Mouse (Mus musculus) G1E-ER4 (cell line): Measurements from ENCODE around the gene Tlr12. TPM values are rescaled to one million over a fixed set of nuclear protein-coding genes. Genes with fewer than 3 reads are reported as not detected.

Source experiments
- GATA1 ChIP-seq: IDR thresholded peaks from one replicate; pipeline ENCODE4 v1.8.0; 2012; ENCODE audit warnings: low read length, inconsistent platforms
- polyA plus RNA-seq: library from polyadenylated mRNA; stranded (reverse); fragments of >175 nt; gene quantifications from 2 replicates; pipeline ENCODE4 v1.2.3, GENCODE M21; 2012

Gene Tlr12
- polyA plus RNA-seq, 1 experiment = not detected

DNA sequence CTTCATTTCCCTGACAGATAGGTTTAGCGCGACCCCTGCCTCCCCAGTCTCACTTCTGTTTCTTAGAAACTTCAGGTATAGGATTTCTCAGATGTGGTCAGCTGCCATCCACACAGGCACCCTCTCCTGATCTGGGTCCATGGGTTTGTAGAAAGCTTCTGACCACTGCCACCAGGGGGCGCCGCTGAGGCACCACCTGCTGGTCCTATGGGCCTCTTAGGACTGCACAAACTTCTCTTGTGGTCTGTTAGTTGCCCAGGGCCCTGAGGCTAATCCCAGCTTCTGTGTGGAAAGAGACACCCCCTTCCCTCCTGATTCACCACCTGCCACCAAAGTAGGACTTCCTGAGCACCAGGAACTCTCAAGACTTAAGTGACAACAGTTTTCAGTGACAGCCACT lies 39.2 kb downstream of the Tlr12 start:
- no peak for TF ChIP-seq GATA1

DNA sequence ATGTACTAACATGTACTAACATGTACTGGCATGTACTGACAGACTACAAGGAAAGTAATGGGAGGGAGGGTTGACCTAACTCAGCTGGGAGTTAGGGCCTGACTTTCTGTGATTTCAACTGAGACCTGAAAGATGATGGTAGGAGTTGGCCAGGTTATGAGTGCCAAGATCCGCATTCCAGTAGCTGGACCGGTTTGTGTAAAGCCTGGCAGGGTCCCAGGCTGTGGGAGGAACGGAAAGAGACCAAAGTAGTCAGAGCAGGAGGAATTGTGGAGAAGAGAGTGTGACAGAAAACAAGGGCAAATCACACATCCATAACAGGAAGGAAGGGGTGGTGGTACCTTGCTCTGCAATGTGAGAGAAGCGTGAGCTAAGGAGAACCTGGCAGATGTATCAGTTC lies 42.6 kb downstream of the Tlr12 start:
- no peak for TF ChIP-seq GATA1

Other genes with a start within 250 kb of the Tlr12 start
- 2.4 and 2.9 TPM in 2 replicates for gene Zscan20, start 8.5 kb downstream of the Tlr12 start, polyA plus RNA-seq
- 115 and 128 TPM in 2 replicates for gene Phc2, start 36.1 kb upstream of the Tlr12 start, polyA plus RNA-seq
- not detected in 2 replicates for gene A3galt2, start 136.7 kb upstream of the Tlr12 start, polyA plus RNA-seq
- not detected in 2 replicates for gene Zfp362, start 187.4 kb upstream of the Tlr12 start, polyA plus RNA-seq